Mouse (Mus musculus) midbrain, postnatal 0 days (tissue): ENCODE measurements around the gene Rasal1. TPM values are rescaled to one million over a fixed set of nuclear protein-coding genes. Genes with fewer than 3 reads are reported as not detected.

Source experiments
- ATAC-seq: fragments of 200-750 bp; cut with Nextera tagmentation; 2 replicates; pipeline ENCODE4 v1.8.0; 2017; ENCODE audit warnings: moderate number of reproducible peaks, mild to moderate bottlenecking, moderate TSS enrichment, moderate library complexity; ENCODE audit not compliant: low FRiP score
- DNase-seq: peaks from one replicate; pipeline ENCODE4 v3.0.0-alpha.2; 2015; ENCODE audit warnings: low spot score
- H3K27ac ChIP-seq: fragments of 300-500 bp; sonication (generic); 2 replicates; pipeline ENCODE4 v1.5.1; 2014; ENCODE audit warnings: low read depth, mild to moderate bottlenecking, low read length, mixed read lengths
- H3K27me3 ChIP-seq: fragments of 300-500 bp; sonication (generic); 2 replicates; pipeline ENCODE4 v1.6.1; 2014; ENCODE audit warnings: low read length, control low read depth, mixed read lengths; ENCODE audit not compliant: insufficient read depth
- H3K36me3 ChIP-seq: fragments of 300-500 bp; sonication (generic); 2 replicates; pipeline ENCODE4 v1.6.1; 2014; ENCODE audit warnings: low read length, control low read depth, mixed read lengths; ENCODE audit not compliant: insufficient read depth
- H3K4me1 ChIP-seq: fragments of 300-500 bp; sonication (generic); 2 replicates; pipeline ENCODE4 v1.6.1; 2014; ENCODE audit warnings: mild to moderate bottlenecking, control low read depth, antibody characterized with exemption, low read length, mixed read lengths; ENCODE audit not compliant: insufficient read depth
- H3K4me2 ChIP-seq: fragments of 300-500 bp; sonication (generic); 2 replicates; pipeline ENCODE4 v1.6.1; 2014; ENCODE audit warnings: low read depth, mild to moderate bottlenecking, low read length, mixed read lengths; ENCODE audit not compliant: poor library complexity, severe bottlenecking
- H3K4me3 ChIP-seq: fragments of 300-500 bp; sonication (generic); 2 replicates; pipeline ENCODE4 v1.5.1; 2014; ENCODE audit warnings: low read depth, mild to moderate bottlenecking, low read length, moderate library complexity
- H3K9ac ChIP-seq: fragments of 300-500 bp; sonication (generic); replicated peaks from 2 replicates; pipeline ENCODE4 v1.6.1; 2014; ENCODE audit warnings: mild to moderate bottlenecking, low read length, moderate library complexity, mixed read lengths; ENCODE audit not compliant: poor library complexity, severe bottlenecking
- H3K9me3 ChIP-seq: fragments of 300-500 bp; sonication (generic); 2 replicates; pipeline ENCODE4 v1.6.1; 2016; ENCODE audit warnings: low read length, control low read depth
- CTCF ChIP-seq: IDR thresholded peaks from 2 replicates; pipeline ENCODE4 v1.5.1; 2016; ENCODE audit warnings: antibody characterized with exemption, mild to moderate bottlenecking
- WGBS: fragments of 180-500 bp; shearing (Covaris S2); extraction: QIAGEN DNeasy Blood & Tissue Kit; methylation state at CpG from one replicate; pipeline ENCODE4 v1.1.7; 2014; 5-methylcytosine and 5-hydroxymethylcytosine counted together
- polyA plus RNA-seq: library from polyadenylated mRNA; unstranded; fragments of >200 nt; fragmentation: Nextera tagmentation; extraction: Ambion mirVana; gene quantifications from 2 replicates; pipeline ENCODE4 v1.2.1, GENCODE M21; 2015
- total RNA-seq: library from RNA; depleted of rRNA; stranded (reverse); fragments of >200 nt; gene quantifications from 2 replicates; pipeline ENCODE4 v1.2.3, GENCODE M21; 2014

The Rasal1 gene
- total and polyA plus RNA-seq, 2 experiments from 2014 or later = 9.9 to 24.7 TPM

GRCm38 (mm10) chr5:120604839-120605238, 43.8 kb upstream of the Rasal1 start:
- H3K4me2 ChIP-seq = peak overlapping the region; percentile 64
- WGBS = 3% methylated on average over 6 of the region's 6 CpGs
- H3K36me3 ChIP-seq = 0 out of 2 replicates have a peak, but pooled peaks cover 4% of the 10 kb centered on the region
- peak overlapping the region; percentile 82 for H3K27ac ChIP-seq
- ATAC-seq (peak; percentile 65; the same call in 1 of the 2 replicates), DNase-seq (peak; percentile 92)
- H3K27me3 ChIP-seq = no peaks in the 10 kb centered on the region
- H3K4me3 ChIP-seq = peak overlapping the region; percentile 34
- H3K4me1 ChIP-seq = no peaks in the 10 kb centered on the region
- H3K9ac ChIP-seq = peak overlapping the region; percentile 59
- no peaks in the 10 kb centered on the region for H3K9me3 ChIP-seq
- peak; percentile 90 for TF ChIP-seq CTCF

GRCm38 (mm10) chr5:120605241-120605661, 43.4 kb upstream of the Rasal1 start:
- WGBS = 2% methylated on average over 10 of the region's 10 CpGs
- H3K9me3 ChIP-seq = no peaks in the 10 kb centered on the region
- 0 out of 2 replicates have a peak, but pooled peaks cover 4% of the 10 kb centered on the region for H3K36me3 ChIP-seq
- H3K27ac ChIP-seq = peak overlapping the region; percentile 82
- peak overlapping the region; percentile 34 for H3K4me3 ChIP-seq
- no peaks in the 10 kb centered on the region for H3K4me1 ChIP-seq
- ATAC-seq (peak; percentile 48), DNase-seq (peak; percentile 36)
- peak overlapping the region; percentile 59 for H3K9ac ChIP-seq
- H3K27me3 ChIP-seq = no peaks in the 10 kb centered on the region
- no peak for TF ChIP-seq CTCF
- peak overlapping the region; percentile 64 for H3K4me2 ChIP-seq

GRCm38 (mm10) chr5:120605688-120606087, 42.9 kb upstream of the Rasal1 start:
- peak; percentile 72 for ATAC-seq
- Histone ChIP-seq H3K27me3 (no peaks in the 10 kb centered on the region), H3K4me2 (peak overlapping the region; percentile 64), H3K4me3 (peak overlapping the region; percentile 34), H3K27ac (peak overlapping the region; percentile 82; the same call in 1 of the 2 replicates), H3K36me3 (0 out of 2 replicates have a peak, but pooled peaks cover 4% of the 10 kb centered on the region), H3K4me1 (no peaks in the 10 kb centered on the region), H3K9ac (peak overlapping the region; percentile 59), H3K9me3 (no peaks in the 10 kb centered on the region)
- 1% methylated on average over 8 of the region's 8 CpGs for whole genome bisulfite sequencing
- DNase-seq = peak; percentile 97
- peak; percentile 96 for TF ChIP-seq CTCF

- no peak overlapping the region for H3K4me2 ChIP-seq
- H3K9me3 ChIP-seq = no peaks in the 10 kb centered on the region
- H3K4me1 ChIP-seq = peaks cover 8% of the 10 kb centered on the region; the same call in 1 of the 2 replicates
- no peak overlapping the region for H3K4me3 ChIP-seq
- H3K27ac ChIP-seq = no peak overlapping the region
- H3K27me3 ChIP-seq = no peaks in the 10 kb centered on the region
- no peak overlapping the region for H3K9ac ChIP-seq
- ATAC-seq (no peak), DNase-seq (no peak)
- H3K36me3 ChIP-seq = 0 out of 2 replicates have a peak, but pooled peaks cover 4% of the 10 kb centered on the region
- 71% methylated on average over 25 of the region's 25 CpGs for whole genome bisulfite sequencing
- TF ChIP-seq CTCF = no peak
Observed at GRCm38 (mm10) chr5:120606590-120607200, 41.9 kb upstream of the Rasal1 start.

GRCm38 (mm10) chr5:120607335-120607734, 41.3 kb upstream of the Rasal1 start:
- no peak for TF ChIP-seq CTCF
- Histone ChIP-seq H3K4me2 (no peak overlapping the region), H3K9me3 (no peaks in the 10 kb centered on the region), H3K27ac (no peak overlapping the region), H3K36me3 (0 out of 2 replicates have a peak, but pooled peaks cover 4% of the 10 kb centered on the region), H3K4me3 (no peak overlapping the region), H3K4me1 (peaks cover 8% of the 10 kb centered on the region; the same call in 1 of the 2 replicates), H3K9ac (no peak overlapping the region), H3K27me3 (no peaks in the 10 kb centered on the region)
- WGBS = 82% methylated on average over 3 of the region's 3 CpGs
- ATAC-seq (no peak), DNase-seq (no peak)

GRCm38 (mm10) chr5:120609246-120609775, 39.3 kb upstream of the Rasal1 start:
- Histone ChIP-seq H3K9ac (no peak overlapping the region), H3K36me3 (0 out of 2 replicates have a peak, but pooled peaks cover 4% of the 10 kb centered on the region), H3K9me3 (no peaks in the 10 kb centered on the region), H3K27ac (no peak overlapping the region), H3K27me3 (no peaks in the 10 kb centered on the region), H3K4me3 (no peak overlapping the region), H3K4me2 (no peak overlapping the region), H3K4me1 (peaks cover 8% of the 10 kb centered on the region; the same call in 1 of the 2 replicates)
- DNase-seq (no peak), ATAC-seq (no peak)
- 80% methylated on average over 16 of the region's 16 CpGs for WGBS
- no peak for TF ChIP-seq CTCF
